Mouse (Mus musculus): ENCODE data around the gene Ttc7. TPM values are rescaled to one million over a fixed set of nuclear protein-coding genes. Genes with fewer than 3 reads are reported as not detected.

The Ttc7 gene
- polyA plus RNA-seq, 1 experiment from 2014 or later = 11.6 TPM

- H3K27ac ChIP-seq = no peak overlapping the region
- 70% methylated on average over 9 of the region's 9 CpGs for WGBS
- no peak overlapping the region for H3K9ac ChIP-seq
- no peak overlapping the region for H3K4me2 ChIP-seq
- H3K4me1 ChIP-seq = peaks cover 31% of the 10 kb centered on the region
- H3K9me3 ChIP-seq = no peaks in the 10 kb centered on the region
- H3K36me3 ChIP-seq = peaks cover under 1% of the 10 kb centered on the region; the same call in 1 of the 2 replicates
- no peak overlapping the region for H3K4me3 ChIP-seq
- ATAC-seq (ENCODE audit: insufficient number of reproducible peaks, low FRiP score, low TSS enrichment, low read depth) = no peak
- H3K27me3 ChIP-seq = no peaks in the 10 kb centered on the region; the same call in 1 of the 2 replicates
These were observed 35.3 kb downstream of the Ttc7 start for GRCm38 (mm10) chr17:87317947-87318346.

GRCm38 (mm10) chr17:87321673-87322072 is 39.0 kb downstream of the Ttc7 start:
- Histone ChIP-seq H3K9ac (no peak overlapping the region), H3K27ac (no peak overlapping the region), H3K4me1 (peaks cover 8% of the 10 kb centered on the region; the same call in 1 of the 2 replicates), H3K27me3 (no peaks in the 10 kb centered on the region), H3K4me3 (no peak overlapping the region), H3K4me2 (no peak overlapping the region), H3K9me3 (no peaks in the 10 kb centered on the region), H3K36me3 (peaks cover 3% of the 10 kb centered on the region; the same call in 1 of the 2 replicates)
- WGBS = 93% methylated on average over 1 of the region's 1 CpGs
- no peak for ATAC-seq (ENCODE audit: insufficient number of reproducible peaks, low FRiP score, low TSS enrichment, low read depth)

GRCm38 (mm10) chr17:87323215-87323614 is 40.5 kb downstream of the Ttc7 start:
- Histone ChIP-seq H3K4me2 (no peak overlapping the region), H3K4me3 (no peak overlapping the region), H3K9me3 (no peaks in the 10 kb centered on the region), H3K36me3 (peaks cover 3% of the 10 kb centered on the region; the same call in 1 of the 2 replicates), H3K27ac (no peak overlapping the region), H3K27me3 (no peaks in the 10 kb centered on the region), H3K9ac (no peak overlapping the region), H3K4me1 (peaks cover 12% of the 10 kb centered on the region; the same call in 1 of the 2 replicates)
- 83% methylated on average over 9 of the region's 9 CpGs for WGBS
- no peak for ATAC-seq (ENCODE audit: insufficient number of reproducible peaks, low FRiP score, low TSS enrichment, low read depth)

- H3K4me3 ChIP-seq = no peak overlapping the region
- 78% methylated on average over 15 of the region's 15 CpGs for WGBS
- H3K4me1 ChIP-seq = peaks cover 19% of the 10 kb centered on the region
- no peaks in the 10 kb centered on the region for H3K9me3 ChIP-seq
- ATAC-seq (ENCODE audit: insufficient number of reproducible peaks, low FRiP score, low TSS enrichment, low read depth) = no peak
- no peaks in the 10 kb centered on the region; the same call in 1 of the 2 replicates for H3K27me3 ChIP-seq
- H3K9ac ChIP-seq = no peak overlapping the region
- H3K27ac ChIP-seq = no peak overlapping the region
- peaks cover 3% of the 10 kb centered on the region; the same call in 1 of the 2 replicates for H3K36me3 ChIP-seq
- H3K4me2 ChIP-seq = no peak overlapping the region
These were observed 42.8 kb downstream of the Ttc7 start for GRCm38 (mm10) chr17:87325501-87325900.

- H3K9ac ChIP-seq = no peak overlapping the region
- H3K4me1 ChIP-seq = peaks cover 34% of the 10 kb centered on the region
- no peaks in the 10 kb centered on the region for H3K9me3 ChIP-seq
- no peak overlapping the region for H3K4me2 ChIP-seq
- 32% methylated on average over 6 of the region's 6 CpGs for WGBS
- H3K27me3 ChIP-seq = no peaks in the 10 kb centered on the region; the same call in 1 of the 2 replicates
- H3K4me3 ChIP-seq = no peak overlapping the region
- H3K36me3 ChIP-seq = peaks cover 3% of the 10 kb centered on the region; the same call in 1 of the 2 replicates
- H3K27ac ChIP-seq = no peak overlapping the region
- no peak; the same call in 1 of the 2 replicates for ATAC-seq (ENCODE audit: insufficient number of reproducible peaks, low FRiP score, low TSS enrichment, low read depth)
These were observed 44.3 kb downstream of the Ttc7 start for GRCm38 (mm10) chr17:87326987-87327386.

GRCm38 (mm10) chr17:87327645-87328044 is 45.0 kb downstream of the Ttc7 start:
- Histone ChIP-seq H3K27me3 (no peaks in the 10 kb centered on the region; the same call in 1 of the 2 replicates), H3K9ac (no peak overlapping the region), H3K9me3 (no peaks in the 10 kb centered on the region), H3K36me3 (peaks cover 3% of the 10 kb centered on the region; the same call in 1 of the 2 replicates), H3K4me1 (peaks cover 38% of the 10 kb centered on the region), H3K4me2 (no peak overlapping the region), H3K27ac (no peak overlapping the region), H3K4me3 (no peak overlapping the region)
- ATAC-seq (ENCODE audit: insufficient number of reproducible peaks, low FRiP score, low TSS enrichment, low read depth) = no peak
- 71% methylated on average over 8 of the region's 8 CpGs for WGBS

- Histone ChIP-seq H3K9ac (no peak overlapping the region), H3K9me3 (no peaks in the 10 kb centered on the region), H3K27me3 (no peaks in the 10 kb centered on the region; the same call in 1 of the 2 replicates), H3K27ac (no peak overlapping the region), H3K4me1 (peaks cover 39% of the 10 kb centered on the region), H3K4me3 (no peak overlapping the region), H3K4me2 (no peak overlapping the region), H3K36me3 (no peaks in the 10 kb centered on the region; the same call in 1 of the 2 replicates)
- 45% methylated on average over 8 of the region's 9 CpGs for WGBS
- no peak for ATAC-seq (ENCODE audit: insufficient number of reproducible peaks, low FRiP score, low TSS enrichment, low read depth)
These were observed 45.6 kb downstream of the Ttc7 start for GRCm38 (mm10) chr17:87328177-87328768.

GRCm38 (mm10) chr17:87329144-87329700 is 46.5 kb downstream of the Ttc7 start:
- no peaks in the 10 kb centered on the region; the same call in 1 of the 2 replicates for H3K27me3 ChIP-seq
- no peaks in the 10 kb centered on the region for H3K36me3 ChIP-seq
- H3K4me3 ChIP-seq = no peak overlapping the region
- H3K9me3 ChIP-seq = no peaks in the 10 kb centered on the region
- no peak for ATAC-seq (ENCODE audit: insufficient number of reproducible peaks, low FRiP score, low TSS enrichment, low read depth)
- peaks cover 40% of the 10 kb centered on the region for H3K4me1 ChIP-seq
- no peak overlapping the region for H3K9ac ChIP-seq
- H3K27ac ChIP-seq = no peak overlapping the region
- 85% methylated on average over 18 of the region's 18 CpGs for WGBS
- no peak overlapping the region for H3K4me2 ChIP-seq

GRCm38 (mm10) chr17:87330250-87330920 is 47.7 kb downstream of the Ttc7 start:
- 39% methylated on average over 22 of the region's 22 CpGs for WGBS
- no peaks in the 10 kb centered on the region for H3K36me3 ChIP-seq
- H3K4me1 ChIP-seq = peaks cover 40% of the 10 kb centered on the region
- no peaks in the 10 kb centered on the region for H3K9me3 ChIP-seq
- no peak overlapping the region for H3K9ac ChIP-seq
- H3K4me3 ChIP-seq = no peak overlapping the region
- H3K4me2 ChIP-seq = peak overlapping the region; percentile 22; the same call in 1 of the 2 replicates
- H3K27me3 ChIP-seq = no peaks in the 10 kb centered on the region; the same call in 1 of the 2 replicates
- peak overlapping the region; percentile 55 for H3K27ac ChIP-seq
- ATAC-seq (ENCODE audit: insufficient number of reproducible peaks, low FRiP score, low TSS enrichment, low read depth) = no peak

- H3K27me3 ChIP-seq = no peaks in the 10 kb centered on the region; the same call in 1 of the 2 replicates
- no peak overlapping the region for H3K4me3 ChIP-seq
- H3K36me3 ChIP-seq = no peaks in the 10 kb centered on the region
- H3K9ac ChIP-seq = no peak overlapping the region
- peaks cover 40% of the 10 kb centered on the region for H3K4me1 ChIP-seq
- peak overlapping the region; percentile 22; the same call in 1 of the 2 replicates for H3K4me2 ChIP-seq
- WGBS = 5% methylated on average over 11 of the region's 11 CpGs
- peak overlapping the region; percentile 55 for H3K27ac ChIP-seq
- H3K9me3 ChIP-seq = no peaks in the 10 kb centered on the region
- no peak; the same call in 1 of the 2 replicates for ATAC-seq (ENCODE audit: insufficient number of reproducible peaks, low FRiP score, low TSS enrichment, low read depth)
These were observed 48.2 kb downstream of the Ttc7 start for GRCm38 (mm10) chr17:87330921-87331291.

GRCm38 (mm10) chr17:87331336-87332141 is 48.9 kb downstream of the Ttc7 start:
- H3K36me3 ChIP-seq = no peaks in the 10 kb centered on the region
- 52% methylated on average over 11 of the region's 11 CpGs for WGBS
- peak overlapping the region; percentile 22; the same call in 1 of the 2 replicates for H3K4me2 ChIP-seq
- peaks cover 40% of the 10 kb centered on the region for H3K4me1 ChIP-seq
- H3K9me3 ChIP-seq = no peaks in the 10 kb centered on the region
- no peak overlapping the region for H3K4me3 ChIP-seq
- H3K27me3 ChIP-seq = no peaks in the 10 kb centered on the region; the same call in 1 of the 2 replicates
- no peak overlapping the region for H3K9ac ChIP-seq
- peak overlapping the region; percentile 27; the same call in 1 of the 2 replicates for H3K27ac ChIP-seq
- no peak for ATAC-seq (ENCODE audit: insufficient number of reproducible peaks, low FRiP score, low TSS enrichment, low read depth)

Data from limb, embryonic 15.5 days (tissue).